8 mouse cellular contexts compared by ENCODE assay signal in the genomic region with DNA sequence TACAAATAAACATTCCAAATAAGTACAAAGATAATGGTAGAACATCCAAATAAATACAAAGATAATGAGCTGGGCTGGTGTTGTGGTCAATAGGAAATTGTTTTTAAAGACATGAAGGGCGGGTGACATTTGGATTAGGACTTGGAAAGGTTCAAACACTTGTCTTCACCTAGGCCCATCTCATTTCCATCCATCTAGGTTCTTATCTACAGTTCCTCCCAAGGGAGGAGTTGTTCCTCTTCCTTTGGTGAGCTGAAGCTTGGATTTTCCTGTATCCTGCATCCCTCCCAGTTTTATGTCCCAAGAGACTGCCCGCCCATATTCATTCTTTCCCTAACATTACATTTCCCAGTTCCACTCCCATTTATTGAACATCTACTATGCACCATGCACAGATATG. TPM values are rescaled to one million over a fixed set of nuclear protein-coding genes. Genes with fewer than 3 reads are reported as not detected.
DNase-seq lines count a peak whose midpoint lies in the region; ATAC-seq lines count a peak whose summit lies in the region.

No protein-coding gene starts in this region.

- peaks cover 5% of the 10 kb centered on the region; the same call in 1 of the 2 replicates for H3K4me1 ChIP-seq in kidney, embryonic 16.5 days (ENCODE audit: insufficient read depth, low read length)
- 0 out of 2 replicates have a peak, but pooled peaks cover 2% of the 10 kb centered on the region for H3K4me1 ChIP-seq in brown adipose tissue, adult 24 weeks (ENCODE audit: control insufficient read depth, insufficient read depth, insufficient read length, low read length)
- peaks cover 30% of the 10 kb centered on the region for H3K4me1 ChIP-seq in hindbrain, embryonic 13.5 days (replicated peaks)
- peaks cover 26% of the 10 kb centered on the region for H3K4me1 ChIP-seq in midbrain, embryonic 13.5 days (replicated peaks)

- DNase-seq in kidney, adult 8-10 months: no peak
- DNase-seq in thymus, postnatal 14 days: no peak
- DNase-seq in T-cell, adult 2 months (ENCODE audit: low spot score): no peak

- ATAC-seq in kidney, embryonic 16.5 days (ENCODE audit: low FRiP score, low TSS enrichment): no peak
- no peak for ATAC-seq in hindbrain, embryonic 13.5 days (ENCODE audit: low FRiP score)
- no peak for ATAC-seq in midbrain, embryonic 13.5 days
- no peak for ATAC-seq in frontal cortex, adult (ENCODE audit: low TSS enrichment)

- H3K9me3 ChIP-seq in kidney, embryonic 16.5 days (ENCODE audit: low read length): no peaks in the 10 kb centered on the region
- H3K9me3 ChIP-seq in hindbrain, embryonic 13.5 days: no peaks in the 10 kb centered on the region
- H3K9me3 ChIP-seq in midbrain, embryonic 13.5 days: no peaks in the 10 kb centered on the region

- no peaks in the 10 kb centered on the region for H3K27me3 ChIP-seq in kidney, embryonic 16.5 days (ENCODE audit: insufficient read depth, low read length)
- H3K27me3 ChIP-seq in hindbrain, embryonic 13.5 days: no peaks in the 10 kb centered on the region
- H3K27me3 ChIP-seq in midbrain, embryonic 13.5 days: no peaks in the 10 kb centered on the region

- H3K4me3 ChIP-seq in kidney, embryonic 16.5 days (ENCODE audit: low read length): peak overlapping the region; percentile 75
- H3K4me3 ChIP-seq in brown adipose tissue, adult 24 weeks (ENCODE audit: insufficient read depth, low read depth, low read length): peak overlapping the region; percentile 91
- peak overlapping the region; percentile 92 for H3K4me3 ChIP-seq in hindbrain, embryonic 13.5 days
- H3K4me3 ChIP-seq in midbrain, embryonic 13.5 days (replicated peaks): peak overlapping the region; percentile 88

- 81% methylated on average over 2 of the region's 2 CpGs for WGBS in kidney, embryonic 16.5 days
- 76% methylated on average over 2 of the region's 2 CpGs for WGBS in hindbrain, embryonic 13.5 days
- WGBS in midbrain, embryonic 13.5 days: 66% methylated on average over 2 of the region's 2 CpGs

- no peaks in the 10 kb centered on the region for H3K36me3 ChIP-seq in kidney, embryonic 16.5 days (ENCODE audit: insufficient read depth, low read length)
- H3K36me3 ChIP-seq in hindbrain, embryonic 13.5 days: no peaks in the 10 kb centered on the region
- H3K36me3 ChIP-seq in midbrain, embryonic 13.5 days: 0 out of 2 replicates have a peak, but pooled peaks cover 3% of the 10 kb centered on the region

- peak overlapping the region; percentile 99 for H3K27ac ChIP-seq in kidney, embryonic 16.5 days (ENCODE audit: low read length)
- H3K27ac ChIP-seq in brown adipose tissue, adult 24 weeks (replicated peaks; ENCODE audit: low read depth, low read length): peak overlapping the region; percentile 100
- H3K27ac ChIP-seq in hindbrain, embryonic 13.5 days: peak overlapping the region; percentile 98
- H3K27ac ChIP-seq in midbrain, embryonic 13.5 days: peak overlapping the region; percentile 95

- peak overlapping the region; percentile 66 for H3K4me2 ChIP-seq in kidney, embryonic 16.5 days (replicated peaks; ENCODE audit: low read depth, low read length)
- peak overlapping the region; percentile 71 for H3K4me2 ChIP-seq in hindbrain, embryonic 13.5 days
- H3K4me2 ChIP-seq in midbrain, embryonic 13.5 days (replicated peaks): peak overlapping the region; percentile 73

- peak overlapping the region; percentile 94 for H3K9ac ChIP-seq in kidney, embryonic 16.5 days (replicated peaks; ENCODE audit: low read length)
- H3K9ac ChIP-seq in hindbrain, embryonic 13.5 days: peak overlapping the region; percentile 93
- H3K9ac ChIP-seq in midbrain, embryonic 13.5 days (replicated peaks): peak overlapping the region; percentile 87; the same call in 1 of the 2 replicates

RNA-seq across cellular contexts. Expression of a gene that starts 0.5 kb away (rescaled TPM):
- polyA plus RNA-seq in kidney, embryonic 16.5 days (2015; fragmentation: Nextera tagmentation; extraction: Ambion mirVana): 91.1 and 92.2 TPM in 2 replicates
- 28.2 and 44.0 TPM in 2 replicates for polyA plus RNA-seq in brown adipose tissue, adult 24 weeks (2012; ENCODE audit: insufficient read depth, insufficient read length, missing spikeins)
- polyA plus RNA-seq in hindbrain, embryonic 13.5 days (2015; fragmentation: Nextera tagmentation; extraction: Ambion mirVana): 90.7 and 91.6 TPM in 2 replicates
- polyA plus RNA-seq in midbrain, embryonic 13.5 days (2015; fragmentation: Nextera tagmentation; extraction: Ambion mirVana): 90.5 and 96.1 TPM in 2 replicates

RNA-seq across cellular contexts. Expression of a gene that starts 48.9 kb away (rescaled TPM):
- polyA plus RNA-seq in kidney, embryonic 16.5 days (2015; fragmentation: Nextera tagmentation; extraction: Ambion mirVana): not detected in 2 replicates
- polyA plus RNA-seq in brown adipose tissue, adult 24 weeks (2012; ENCODE audit: insufficient read depth, insufficient read length, missing spikeins): 1.0 and 1.1 TPM in 2 replicates
- 0.26 TPM in 1 of 2 replicates, not detected in the other for polyA plus RNA-seq in hindbrain, embryonic 13.5 days (2015; fragmentation: Nextera tagmentation; extraction: Ambion mirVana)
- 0.22 TPM in 1 of 2 replicates, not detected in the other for polyA plus RNA-seq in midbrain, embryonic 13.5 days (2015; fragmentation: Nextera tagmentation; extraction: Ambion mirVana)

RNA-seq across cellular contexts. Expression of a gene that starts 51.4 kb away (rescaled TPM):
- polyA plus RNA-seq in kidney, embryonic 16.5 days (2015; fragmentation: Nextera tagmentation; extraction: Ambion mirVana): 8.9 and 10.0 TPM in 2 replicates
- not detected in 2 replicates for polyA plus RNA-seq in brown adipose tissue, adult 24 weeks (2012; ENCODE audit: insufficient read depth, insufficient read length, missing spikeins)
- polyA plus RNA-seq in hindbrain, embryonic 13.5 days (2015; fragmentation: Nextera tagmentation; extraction: Ambion mirVana): 0.13 and 0.21 TPM in 2 replicates
- polyA plus RNA-seq in midbrain, embryonic 13.5 days (2015; fragmentation: Nextera tagmentation; extraction: Ambion mirVana): 0.50 and 0.52 TPM in 2 replicates

RNA-seq across cellular contexts. Expression of a gene that starts 59.5 kb away (rescaled TPM):
- not detected in 2 replicates for polyA plus RNA-seq in kidney, embryonic 16.5 days (2015; fragmentation: Nextera tagmentation; extraction: Ambion mirVana)
- not detected in 2 replicates for polyA plus RNA-seq in brown adipose tissue, adult 24 weeks (2012; ENCODE audit: insufficient read depth, insufficient read length, missing spikeins)
- polyA plus RNA-seq in hindbrain, embryonic 13.5 days (2015; fragmentation: Nextera tagmentation; extraction: Ambion mirVana): not detected in 2 replicates
- polyA plus RNA-seq in midbrain, embryonic 13.5 days (2015; fragmentation: Nextera tagmentation; extraction: Ambion mirVana): not detected in 2 replicates
